Mouse (Mus musculus) neural tube, embryonic 12.5 days (tissue): ENCODE results near the gene Scn2a. TPM values are rescaled to one million over a fixed set of nuclear protein-coding genes. Genes with fewer than 3 reads are reported as not detected.

Experiments
- ATAC-seq: fragments of 200-750 bp; cut with Nextera tagmentation; 2 replicates; pipeline ENCODE4 v1.8.0; 2017; ENCODE audit warnings: low read depth, mild to moderate bottlenecking, moderate TSS enrichment, moderate library complexity; ENCODE audit not compliant: low FRiP score
- H3K27ac ChIP-seq: fragments of 300-500 bp; sonication (generic); 2 replicates; pipeline ENCODE4 v1.5.1; 2016
- H3K27me3 ChIP-seq: fragments of 300-500 bp; sonication (generic); replicated peaks from 2 replicates; pipeline ENCODE4 v1.6.1; 2016; ENCODE audit warnings: mild to moderate bottlenecking
- H3K36me3 ChIP-seq: fragments of 300-500 bp; sonication (generic); 2 replicates; pipeline ENCODE4 v1.6.1; 2016; ENCODE audit warnings: mild to moderate bottlenecking
- H3K4me1 ChIP-seq: fragments of 300-500 bp; sonication (generic); 2 replicates; pipeline ENCODE4 v1.6.1; 2016
- H3K4me2 ChIP-seq: fragments of 300-500 bp; sonication (generic); replicated peaks from 2 replicates; pipeline ENCODE4 v1.6.1; 2016; ENCODE audit warnings: mild to moderate bottlenecking
- H3K4me3 ChIP-seq: fragments of 300-500 bp; sonication (generic); 2 replicates; pipeline ENCODE4 v1.5.1; 2016
- H3K9ac ChIP-seq: fragments of 300-500 bp; sonication (generic); 2 replicates; pipeline ENCODE4 v1.6.1; 2016; ENCODE audit warnings: mild to moderate bottlenecking
- H3K9me3 ChIP-seq: fragments of 300-500 bp; sonication (generic); 2 replicates; pipeline ENCODE4 v1.6.1; 2016; ENCODE audit warnings: mild to moderate bottlenecking
- WGBS: fragments of 180-500 bp; shearing (Covaris S2); methylation state at CpG from one replicate; pipeline ENCODE4 v1.1.7; 2016; 5-methylcytosine and 5-hydroxymethylcytosine counted together
- polyA plus RNA-seq: library from polyadenylated mRNA; unstranded; fragments of >200 nt; fragmentation: Nextera tagmentation; extraction: Ambion mirVana; gene quantifications from 2 replicates; pipeline ENCODE4 v1.2.1, GENCODE M21; 2016

Scn2a gene
- polyA plus RNA-seq: 20.3 and 20.4 TPM in 2 replicates

GRCm38 (mm10) chr2:65620556-65621166 lies at the start of gene Scn2a:
Scn2a (plus strand) TSS chr2:65620771.
- peak; percentile 44; the same call in 1 of the 2 replicates for ATAC-seq
- WGBS: 47% methylated on average over 9 of the region's 9 CpGs
- H3K27ac ChIP-seq: peak within 1 kb of the TSS; percentile 21; the same call in 1 of the 2 replicates
- H3K9me3 ChIP-seq: no peaks in the 10 kb centered on the region
- peak within 1 kb of the TSS; percentile 27 for H3K4me3 ChIP-seq
- H3K9ac ChIP-seq: peak within 1 kb of the TSS; percentile 42; the same call in 1 of the 2 replicates
- H3K4me1 ChIP-seq: no peaks in the 10 kb centered on the region
- H3K36me3 ChIP-seq: no peaks in the 10 kb centered on the region
- peak within 1 kb of the TSS; percentile 43 for H3K4me2 ChIP-seq
- H3K27me3 ChIP-seq: no peaks in the 10 kb centered on the region

GRCm38 (mm10) chr2:65587679-65588078 lies 32.9 kb upstream of the Scn2a start:
- 75% methylated on average over 5 of the region's 5 CpGs for WGBS
- no peak overlapping the region for H3K4me3 ChIP-seq
- H3K9ac ChIP-seq: no peak overlapping the region
- no peak for ATAC-seq
- H3K9me3 ChIP-seq: no peaks in the 10 kb centered on the region
- H3K27me3 ChIP-seq: no peaks in the 10 kb centered on the region
- H3K4me1 ChIP-seq: no peaks in the 10 kb centered on the region
- H3K36me3 ChIP-seq: no peaks in the 10 kb centered on the region
- no peak overlapping the region for H3K27ac ChIP-seq
- no peak overlapping the region for H3K4me2 ChIP-seq

GRCm38 (mm10) chr2:65607813-65608212 lies 12.8 kb upstream of the Scn2a start:
- Histone ChIP-seq H3K36me3 (no peaks in the 10 kb centered on the region), H3K9ac (no peak overlapping the region), H3K27ac (no peak overlapping the region), H3K27me3 (no peaks in the 10 kb centered on the region), H3K4me3 (no peak overlapping the region), H3K4me1 (no peaks in the 10 kb centered on the region), H3K4me2 (no peak overlapping the region), H3K9me3 (no peaks in the 10 kb centered on the region)
- no peak for ATAC-seq

- Histone ChIP-seq H3K36me3 (no peaks in the 10 kb centered on the region), H3K4me2 (no peak overlapping the region), H3K9me3 (no peaks in the 10 kb centered on the region), H3K4me1 (no peaks in the 10 kb centered on the region), H3K27me3 (no peaks in the 10 kb centered on the region), H3K9ac (no peak overlapping the region), H3K27ac (no peak overlapping the region), H3K4me3 (no peak overlapping the region)
- WGBS: 90% methylated on average over 4 of the region's 4 CpGs
- no peak for ATAC-seq
Measured at GRCm38 (mm10) chr2:65611887-65612286, 8.7 kb upstream of the Scn2a start.

- Histone ChIP-seq H3K27ac (no peak overlapping the region), H3K36me3 (no peaks in the 10 kb centered on the region), H3K9ac (no peak overlapping the region), H3K4me2 (no peak overlapping the region), H3K27me3 (no peaks in the 10 kb centered on the region), H3K4me1 (no peaks in the 10 kb centered on the region), H3K4me3 (no peak overlapping the region), H3K9me3 (no peaks in the 10 kb centered on the region)
- ATAC-seq: no peak
- WGBS: 28% methylated on average over 5 of the region's 5 CpGs
Measured at GRCm38 (mm10) chr2:65619781-65620180, 790 bp upstream of the Scn2a start.

- no peaks in the 10 kb centered on the region for H3K4me1 ChIP-seq
- 32% methylated on average over 5 of the region's 5 CpGs for WGBS
- no peaks in the 10 kb centered on the region for H3K36me3 ChIP-seq
- no peaks in the 10 kb centered on the region for H3K9me3 ChIP-seq
- ATAC-seq: peak; percentile 55; the same call in 1 of the 2 replicates
- peak overlapping the region; percentile 42; the same call in 1 of the 2 replicates for H3K9ac ChIP-seq
- peak overlapping the region; percentile 43 for H3K4me2 ChIP-seq
- peak overlapping the region; percentile 27 for H3K4me3 ChIP-seq
- no peaks in the 10 kb centered on the region for H3K27me3 ChIP-seq
- peak overlapping the region; percentile 21; the same call in 1 of the 2 replicates for H3K27ac ChIP-seq
Measured at GRCm38 (mm10) chr2:65621254-65621653, 683 bp downstream of the Scn2a start.

- Histone ChIP-seq H3K4me1 (no peaks in the 10 kb centered on the region), H3K36me3 (no peaks in the 10 kb centered on the region), H3K9ac (no peak overlapping the region), H3K27me3 (no peaks in the 10 kb centered on the region), H3K27ac (no peak overlapping the region), H3K4me3 (no peak overlapping the region), H3K4me2 (peak overlapping the region; percentile 43), H3K9me3 (no peaks in the 10 kb centered on the region)
- WGBS: 81% methylated on average over 5 of the region's 5 CpGs
- no peak for ATAC-seq
Measured at GRCm38 (mm10) chr2:65621838-65622237, 1.3 kb downstream of the Scn2a start.

- no peak overlapping the region for H3K4me2 ChIP-seq
- no peak overlapping the region for H3K27ac ChIP-seq
- WGBS: 84% methylated on average over 7 of the region's 7 CpGs
- no peaks in the 10 kb centered on the region for H3K9me3 ChIP-seq
- H3K4me3 ChIP-seq: no peak overlapping the region
- ATAC-seq: no peak
- no peak overlapping the region for H3K9ac ChIP-seq
- H3K36me3 ChIP-seq: no peaks in the 10 kb centered on the region
- H3K4me1 ChIP-seq: no peaks in the 10 kb centered on the region
- no peaks in the 10 kb centered on the region for H3K27me3 ChIP-seq
Measured at GRCm38 (mm10) chr2:65652636-65653035, 32.1 kb downstream of the Scn2a start.

GRCm38 (mm10) chr2:65657031-65657430 lies 36.5 kb downstream of the Scn2a start:
- Histone ChIP-seq H3K4me2 (no peak overlapping the region), H3K4me3 (no peak overlapping the region), H3K9ac (no peak overlapping the region), H3K9me3 (no peaks in the 10 kb centered on the region), H3K27ac (no peak overlapping the region), H3K27me3 (no peaks in the 10 kb centered on the region), H3K4me1 (no peaks in the 10 kb centered on the region), H3K36me3 (no peaks in the 10 kb centered on the region)
- WGBS: 79% methylated on average over 4 of the region's 4 CpGs
- no peak for ATAC-seq

- Histone ChIP-seq H3K27me3 (no peaks in the 10 kb centered on the region), H3K9me3 (no peaks in the 10 kb centered on the region), H3K4me2 (no peak overlapping the region), H3K36me3 (no peaks in the 10 kb centered on the region), H3K9ac (no peak overlapping the region), H3K27ac (no peak overlapping the region), H3K4me1 (no peaks in the 10 kb centered on the region), H3K4me3 (no peak overlapping the region)
- 88% methylated on average over 8 of the region's 8 CpGs for WGBS
- no peak for ATAC-seq
Measured at GRCm38 (mm10) chr2:65658430-65658829, 37.9 kb downstream of the Scn2a start.

GRCm38 (mm10) chr2:65663892-65664291 lies 43.3 kb downstream of the Scn2a start:
- H3K27me3 ChIP-seq: no peaks in the 10 kb centered on the region
- H3K9ac ChIP-seq: no peak overlapping the region
- no peak overlapping the region for H3K4me3 ChIP-seq
- H3K9me3 ChIP-seq: no peaks in the 10 kb centered on the region
- H3K4me1 ChIP-seq: peaks cover 6% of the 10 kb centered on the region
- H3K36me3 ChIP-seq: no peaks in the 10 kb centered on the region
- ATAC-seq: no peak
- H3K27ac ChIP-seq: no peak overlapping the region
- H3K4me2 ChIP-seq: no peak overlapping the region

- H3K4me2 ChIP-seq: no peak overlapping the region
- no peak overlapping the region for H3K4me3 ChIP-seq
- no peaks in the 10 kb centered on the region for H3K9me3 ChIP-seq
- no peaks in the 10 kb centered on the region for H3K36me3 ChIP-seq
- no peak for ATAC-seq
- 10% methylated on average over 1 of the region's 1 CpGs for WGBS
- H3K4me1 ChIP-seq: peaks cover 7% of the 10 kb centered on the region
- no peak overlapping the region for H3K9ac ChIP-seq
- H3K27ac ChIP-seq: no peak overlapping the region
- H3K27me3 ChIP-seq: no peaks in the 10 kb centered on the region
Measured at GRCm38 (mm10) chr2:65664481-65664880, 43.9 kb downstream of the Scn2a start.

GRCm38 (mm10) chr2:65665180-65665579 lies 44.6 kb downstream of the Scn2a start:
- WGBS: 16% methylated on average over 4 of the region's 4 CpGs
- no peak overlapping the region for H3K27ac ChIP-seq
- no peaks in the 10 kb centered on the region for H3K27me3 ChIP-seq
- H3K4me1 ChIP-seq: peaks cover 10% of the 10 kb centered on the region
- ATAC-seq: no peak
- no peaks in the 10 kb centered on the region for H3K36me3 ChIP-seq
- H3K9ac ChIP-seq: no peak overlapping the region
- H3K9me3 ChIP-seq: no peaks in the 10 kb centered on the region
- H3K4me3 ChIP-seq: no peak overlapping the region
- H3K4me2 ChIP-seq: no peak overlapping the region
